Mouse (Mus musculus): Measurements from ENCODE around the gene Dhx30.
A peak's percentile ranks its signal among the peaks of the same experiment; 100 is the strongest.
"Not testable (repeated sequence)": the region's sequence is repeated elsewhere in the genome, so short reads cannot be mapped to it uniquely, and the experiment has no call there.

The Dhx30 gene

DNA sequence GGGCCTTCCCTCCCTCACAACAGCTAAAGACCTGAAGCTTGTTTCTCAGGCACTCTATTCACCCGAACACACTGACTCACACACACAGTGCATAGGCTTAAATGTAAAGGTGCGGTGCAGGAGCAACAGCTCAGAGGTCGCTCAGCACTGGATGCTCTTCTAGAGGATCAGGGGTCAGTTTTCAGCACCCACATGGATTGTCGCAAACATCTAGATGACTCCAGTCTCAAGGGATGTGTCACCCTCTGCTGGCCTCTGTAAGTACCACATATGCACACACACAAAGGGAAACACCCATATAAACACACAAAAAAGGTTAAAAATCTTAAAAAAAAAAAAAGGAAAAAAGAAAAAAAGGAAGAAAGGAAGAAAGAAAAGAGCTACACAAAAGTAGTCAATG lies 22.9 kb downstream of the Dhx30 start:
- no peak for DNase-seq (ENCODE audit: low spot score in 2 of 2)

DNA sequence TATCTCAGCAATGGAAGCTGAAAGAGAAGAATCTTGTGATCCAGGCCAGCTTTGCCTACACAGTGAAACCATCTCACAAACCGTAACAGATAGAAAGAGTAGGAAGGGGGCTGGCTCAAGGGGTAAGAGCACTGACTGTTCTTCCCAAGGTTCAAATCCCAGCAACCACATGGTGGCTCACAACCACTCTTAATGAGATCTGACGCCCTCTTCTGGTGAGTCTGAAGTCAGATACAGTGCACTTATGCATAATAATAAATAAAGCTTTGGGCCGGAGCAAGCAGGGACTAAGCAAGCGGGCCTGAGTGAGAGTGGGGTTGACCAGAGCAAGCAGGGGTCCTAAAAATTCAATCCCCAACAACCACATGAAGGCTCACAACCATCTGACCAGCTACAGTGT lies 24.3 kb downstream of the Dhx30 start:
- no peak for DNase-seq (ENCODE audit: low spot score in 2 of 2)

DNA sequence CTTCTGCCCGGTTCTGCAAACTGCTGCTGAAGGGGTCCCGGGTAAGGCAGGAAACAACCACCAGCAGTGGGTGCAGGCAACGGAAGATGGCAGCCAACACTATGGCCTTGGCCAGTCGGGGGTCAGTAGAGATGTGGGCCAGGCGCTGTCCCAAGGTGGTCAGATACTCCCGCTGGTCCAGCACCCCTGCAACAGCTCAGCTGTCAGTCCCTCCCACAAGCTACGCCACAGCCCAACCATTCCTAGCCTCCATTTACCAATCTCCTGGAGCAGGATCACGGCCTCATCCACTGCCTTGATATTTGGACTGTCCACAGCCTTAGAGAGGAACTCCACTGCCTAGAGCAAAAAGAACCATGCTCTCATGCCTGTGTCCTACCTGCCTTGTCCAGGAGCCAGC lies 31.9 kb downstream of the Dhx30 start:
- DNase-seq (ENCODE audit: low spot score in 2 of 2): no peak

DNA sequence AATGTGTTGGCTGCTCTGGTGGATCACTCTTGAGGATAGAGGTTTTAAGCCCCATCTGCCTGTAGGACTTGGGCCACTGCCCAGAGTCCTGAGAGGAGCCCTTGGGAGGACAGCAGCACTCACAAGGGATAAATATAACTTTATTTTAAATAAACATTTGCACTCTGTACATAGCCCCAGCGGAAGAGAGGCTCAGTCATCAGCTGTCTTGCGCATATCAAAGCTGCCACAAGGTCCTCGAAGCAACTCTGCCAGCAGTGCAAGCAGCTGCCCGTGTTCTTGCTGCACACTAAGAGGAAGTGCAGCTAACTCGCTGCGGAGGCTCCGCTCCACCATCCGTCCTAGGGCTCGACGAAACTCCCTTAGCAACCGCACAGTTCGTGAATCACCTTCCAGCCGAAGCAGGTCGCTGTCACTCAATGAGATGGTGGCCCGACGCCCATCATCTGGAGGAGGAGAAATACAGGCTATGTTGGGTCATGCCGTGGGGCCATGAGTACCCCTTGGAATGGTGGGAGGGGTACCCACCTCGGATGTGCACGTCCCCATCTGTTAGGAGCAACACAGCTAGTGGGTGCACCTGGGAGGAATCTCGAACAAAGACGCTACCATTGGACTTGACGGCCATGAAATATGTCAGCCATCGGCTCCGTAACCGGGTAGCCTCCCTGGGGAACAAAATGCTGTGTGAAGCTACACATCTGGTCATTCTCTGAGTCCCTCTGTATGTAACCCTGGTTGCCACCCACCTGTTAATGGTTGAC lies 33.2 kb downstream of the Dhx30 start:
- DNase-seq (ENCODE audit: low spot score in 2 of 2): no peak

DNA sequence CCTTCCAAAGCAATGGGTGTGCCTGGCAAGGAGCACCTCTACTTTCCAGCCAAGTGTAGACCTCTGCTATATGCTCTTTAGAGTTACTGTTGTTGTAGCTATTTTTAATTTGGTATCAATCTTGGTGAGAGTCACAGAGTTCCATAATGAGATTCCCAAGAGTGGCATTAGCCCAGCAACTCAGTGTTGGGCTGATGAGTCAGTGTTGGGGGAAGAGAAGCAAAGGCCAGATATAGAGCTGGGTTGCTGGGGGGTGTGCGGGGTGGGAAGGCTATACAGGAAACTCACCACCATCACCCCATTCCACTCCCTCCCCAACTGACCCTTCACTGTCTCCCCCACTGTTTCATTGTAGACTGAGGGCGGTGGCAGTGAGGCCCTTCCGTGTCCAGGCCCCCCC lies 36.6 kb downstream of the Dhx30 start:
- DNase-seq (ENCODE audit: low spot score in 2 of 2): no peak

DNA sequence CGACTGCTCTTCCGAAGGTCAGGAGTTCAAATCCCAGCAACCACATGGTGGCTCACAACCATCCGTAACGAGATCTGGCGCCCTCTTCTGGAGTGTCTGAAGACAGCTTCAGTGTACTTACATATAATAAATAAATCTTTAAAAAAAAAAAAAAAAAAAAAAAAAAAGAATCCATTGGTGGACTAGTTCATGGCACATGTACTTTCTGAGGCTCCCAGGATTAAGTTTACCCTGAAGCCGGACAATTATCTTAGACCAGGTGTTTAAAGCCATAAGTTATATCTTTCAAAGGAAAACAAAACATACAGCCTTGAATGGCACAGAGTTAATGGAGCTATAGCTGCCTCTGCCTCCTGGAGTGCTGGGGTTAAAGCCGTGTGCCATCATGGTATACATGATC lies 41.2 kb downstream of the Dhx30 start:
- not testable (repeated sequence) for DNase-seq (ENCODE audit: low spot score in 2 of 2)

DNA sequence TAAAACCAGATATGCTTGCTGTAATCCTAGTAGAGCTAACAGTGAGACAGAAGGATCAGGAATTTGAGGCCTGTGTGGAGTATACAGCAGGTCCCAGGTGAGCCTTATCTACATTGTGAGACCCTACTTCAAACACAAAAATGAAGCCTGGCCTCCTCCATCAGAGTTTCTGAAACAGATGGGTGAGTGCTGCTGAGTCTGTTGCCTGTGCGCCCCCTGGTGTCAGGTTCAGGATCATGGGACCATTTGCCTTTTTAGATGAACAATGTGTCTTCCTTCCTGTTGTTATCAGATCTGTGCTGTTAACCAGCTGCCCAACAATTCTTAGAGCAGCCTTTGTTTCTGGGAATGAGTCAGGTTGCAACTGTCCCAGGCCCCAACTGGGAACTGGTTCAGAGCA lies 45.8 kb downstream of the Dhx30 start:
- peak; percentile 55 to 76 for DNase-seq (ENCODE audit: low spot score in 2 of 2)

DNA sequence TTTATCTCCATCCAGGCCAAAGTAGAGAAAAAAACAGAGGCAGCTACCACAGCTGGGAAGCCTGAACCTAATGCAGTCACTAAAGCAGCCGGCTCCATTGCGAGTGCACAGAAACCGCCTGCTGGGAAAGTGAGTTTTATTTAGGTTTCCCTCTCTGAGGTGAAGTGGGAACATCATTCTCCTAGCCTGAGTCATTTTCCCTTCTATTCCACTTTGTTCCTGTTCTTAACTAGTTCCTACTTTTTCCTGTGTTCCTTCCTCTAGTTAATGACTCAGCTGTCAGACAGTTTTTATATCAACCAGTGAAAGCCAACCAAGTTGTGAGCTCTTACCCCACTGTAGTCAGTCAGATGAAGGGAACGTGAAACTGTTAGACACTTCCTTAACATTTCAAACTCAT lies 46.6 kb downstream of the Dhx30 start:
- DNase-seq (ENCODE audit: low spot score in 2 of 2): no peak

DNA sequence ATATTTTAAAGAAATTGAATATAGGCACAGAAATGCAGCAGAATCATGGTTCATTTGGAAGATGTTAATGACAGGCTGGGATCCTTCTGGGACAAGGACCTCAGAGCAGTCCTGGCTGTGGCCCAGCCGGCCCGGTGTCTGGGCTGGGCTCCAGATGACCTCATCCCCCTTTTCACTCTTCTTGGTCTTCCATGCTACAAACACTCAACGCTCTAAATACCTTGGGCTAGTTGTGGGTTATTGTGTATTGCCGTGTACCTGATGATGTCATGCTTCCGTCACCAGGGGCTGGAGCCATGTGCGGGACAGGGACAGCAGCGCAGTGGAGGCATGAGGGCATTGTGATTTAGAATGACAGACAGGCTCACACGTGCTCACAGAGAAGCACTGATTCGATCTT lies 47.3 kb downstream of the Dhx30 start:
- DNase-seq (ENCODE audit: low spot score in 2 of 2): no peak

DNA sequence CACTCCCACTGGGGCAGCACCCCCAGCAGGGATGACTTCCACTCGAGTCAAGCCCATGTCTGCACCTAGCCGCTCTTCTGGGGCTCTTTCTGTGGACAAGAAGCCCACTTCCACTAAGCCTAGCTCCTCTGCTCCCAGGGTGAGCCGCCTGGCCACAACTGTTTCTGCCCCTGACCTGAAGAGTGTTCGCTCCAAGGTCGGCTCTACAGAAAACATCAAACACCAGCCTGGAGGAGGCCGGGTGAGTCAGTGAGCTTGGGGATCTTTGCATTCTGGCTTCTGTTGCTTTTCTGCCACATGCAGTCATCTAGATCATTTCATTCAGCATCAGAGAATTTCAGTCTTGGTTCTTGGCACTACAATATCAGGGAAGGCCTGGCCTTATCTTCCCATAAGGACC lies 48.9 kb downstream of the Dhx30 start:
- no peak for DNase-seq (ENCODE audit: low spot score in 2 of 2)

DNA sequence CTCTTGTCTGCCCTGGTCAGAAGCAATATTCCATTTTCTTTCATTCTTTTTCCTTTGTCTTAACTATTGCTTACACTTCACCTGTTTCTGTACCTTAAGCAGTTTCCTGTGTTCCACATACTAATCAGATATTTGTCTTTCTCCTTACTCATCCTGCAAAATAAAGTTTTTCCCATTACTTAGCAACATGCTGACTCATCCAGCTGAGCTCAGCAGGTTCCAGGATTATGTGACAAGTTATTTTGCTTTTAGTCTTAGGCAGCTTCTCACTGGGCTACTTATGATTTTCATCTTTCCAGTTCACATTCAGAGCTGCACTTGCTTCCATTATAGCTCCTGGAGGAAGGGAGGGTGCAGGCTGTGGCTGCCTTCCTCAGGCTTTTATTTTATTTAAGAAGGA lies 53.0 kb downstream of the Dhx30 start:
- no peak for DNase-seq (ENCODE audit: low spot score in 2 of 2)

DNA sequence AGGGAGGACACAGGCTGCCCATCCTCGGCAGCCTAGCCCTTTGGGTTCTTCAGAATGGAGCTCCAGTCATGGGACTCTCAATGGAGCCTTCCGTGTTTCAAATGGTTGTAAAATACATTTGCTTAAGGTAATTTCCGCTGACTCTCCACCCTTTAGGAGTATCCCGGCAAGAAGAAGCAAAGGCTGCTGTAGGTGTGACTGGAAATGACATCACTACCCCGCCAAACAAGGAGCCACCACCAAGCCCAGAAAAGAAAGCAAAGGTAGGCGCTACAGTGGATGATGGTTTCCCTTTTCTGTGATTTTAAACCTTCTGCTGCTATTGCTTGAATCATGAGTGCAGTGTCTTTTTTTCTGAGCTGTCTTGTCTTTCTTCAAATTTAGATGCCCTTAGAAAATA lies 54.8 kb downstream of the Dhx30 start:
- no peak for DNase-seq (ENCODE audit: low spot score in 2 of 2)

DNA sequence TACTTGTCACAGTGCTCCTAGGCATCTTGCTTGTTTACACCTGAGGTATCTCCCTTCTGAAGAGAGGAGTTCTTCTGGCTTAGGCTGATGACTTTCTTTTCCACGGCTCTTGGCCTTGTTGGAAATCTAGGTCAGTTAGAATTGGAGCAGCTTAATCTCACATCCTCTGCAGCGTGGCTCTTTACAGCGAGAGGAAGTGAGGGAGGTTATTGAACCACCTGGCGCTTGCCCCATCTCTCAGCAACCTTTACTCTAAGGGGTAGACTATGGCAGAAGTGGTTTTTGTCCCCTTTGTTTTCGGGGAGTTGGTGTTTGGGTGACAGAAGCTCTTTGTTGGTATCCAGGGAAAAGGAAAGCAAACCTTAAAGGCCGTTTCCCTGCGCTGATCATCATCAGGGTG lies 55.2 kb downstream of the Dhx30 start:
- no peak for DNase-seq (ENCODE audit: low spot score in 2 of 2)

DNA sequence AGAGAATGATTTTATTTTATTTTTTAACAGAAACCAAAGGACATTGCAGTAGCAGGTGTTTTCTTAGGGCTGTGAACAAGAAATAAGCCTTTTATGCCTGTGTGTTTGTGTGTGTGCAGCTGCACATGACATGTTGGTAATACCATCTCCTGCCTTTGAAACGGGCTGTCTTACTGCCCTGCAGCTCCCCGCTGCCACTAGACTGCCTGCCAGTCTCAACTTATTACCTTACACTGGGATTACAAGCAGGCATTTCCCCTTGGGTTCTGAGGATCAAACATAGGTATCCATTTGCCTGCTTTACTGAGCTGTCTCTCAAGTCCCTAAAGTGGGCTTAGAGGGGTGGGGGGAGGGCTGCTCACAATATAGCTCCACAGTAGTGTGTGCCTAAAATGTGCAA lies 56.9 kb downstream of the Dhx30 start:
- no peak for DNase-seq (ENCODE audit: low spot score in 2 of 2)

DNA sequence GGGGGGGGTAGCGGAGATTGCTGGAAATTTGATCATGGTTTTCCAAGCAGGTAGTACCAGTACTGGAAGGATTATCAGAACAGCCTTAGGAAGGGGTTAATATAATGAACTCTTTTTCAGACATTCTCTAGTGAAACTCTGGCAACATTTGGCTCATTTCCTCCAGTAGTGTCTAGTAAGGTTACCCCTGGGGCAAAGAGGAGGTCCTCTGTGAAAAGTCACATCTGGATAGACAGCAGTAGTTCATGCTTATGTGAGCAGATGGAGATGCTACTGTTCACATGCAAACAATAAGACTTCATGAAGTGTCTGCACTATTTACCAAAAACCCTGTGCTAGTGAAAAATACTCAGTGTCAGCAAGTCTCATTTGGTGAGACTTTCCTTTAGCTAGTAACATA lies 60.4 kb downstream of the Dhx30 start:
- DNase-seq (ENCODE audit: low spot score in 2 of 2): no peak

DNA sequence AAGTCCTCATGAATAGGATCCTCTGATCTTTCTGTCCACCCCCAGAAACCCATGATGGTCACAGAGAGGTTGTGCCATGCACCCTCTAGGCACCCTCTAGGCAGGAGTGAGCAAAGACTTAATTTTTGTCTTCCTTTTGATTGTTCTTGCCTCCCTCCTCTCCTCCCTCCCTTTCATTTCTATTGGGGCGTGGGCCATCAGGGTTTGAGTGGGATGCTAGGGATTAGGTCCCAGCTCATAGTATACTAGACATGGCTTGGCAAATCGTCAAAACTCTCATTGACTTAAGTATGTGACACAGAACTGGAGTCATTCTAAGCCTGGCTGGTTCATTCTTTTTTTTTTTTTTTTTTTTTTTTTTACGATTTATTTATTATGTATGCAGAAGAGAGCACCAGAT lies 62.8 kb downstream of the Dhx30 start:
- no peak for DNase-seq (ENCODE audit: low spot score in 2 of 2)

DNA sequence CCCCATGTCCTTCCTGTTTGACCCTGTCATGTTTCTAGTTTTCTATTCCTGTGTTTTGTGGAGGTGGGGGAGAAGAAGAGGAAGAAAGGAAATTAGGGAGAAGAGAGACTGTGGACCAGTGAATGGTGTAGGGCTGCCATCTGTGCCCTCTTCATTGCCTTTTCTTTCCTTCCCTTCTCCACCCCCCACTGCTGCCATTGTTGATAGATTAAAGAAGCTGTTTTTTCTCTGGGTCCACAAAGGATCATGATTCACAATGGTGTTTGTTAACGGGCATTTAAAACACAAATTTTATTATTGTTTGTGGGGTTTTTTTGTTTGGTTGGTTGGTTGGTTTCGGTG lies 63.6 kb downstream of the Dhx30 start:
- DNase-seq (ENCODE audit: low spot score in 2 of 2): no peak

DNA sequence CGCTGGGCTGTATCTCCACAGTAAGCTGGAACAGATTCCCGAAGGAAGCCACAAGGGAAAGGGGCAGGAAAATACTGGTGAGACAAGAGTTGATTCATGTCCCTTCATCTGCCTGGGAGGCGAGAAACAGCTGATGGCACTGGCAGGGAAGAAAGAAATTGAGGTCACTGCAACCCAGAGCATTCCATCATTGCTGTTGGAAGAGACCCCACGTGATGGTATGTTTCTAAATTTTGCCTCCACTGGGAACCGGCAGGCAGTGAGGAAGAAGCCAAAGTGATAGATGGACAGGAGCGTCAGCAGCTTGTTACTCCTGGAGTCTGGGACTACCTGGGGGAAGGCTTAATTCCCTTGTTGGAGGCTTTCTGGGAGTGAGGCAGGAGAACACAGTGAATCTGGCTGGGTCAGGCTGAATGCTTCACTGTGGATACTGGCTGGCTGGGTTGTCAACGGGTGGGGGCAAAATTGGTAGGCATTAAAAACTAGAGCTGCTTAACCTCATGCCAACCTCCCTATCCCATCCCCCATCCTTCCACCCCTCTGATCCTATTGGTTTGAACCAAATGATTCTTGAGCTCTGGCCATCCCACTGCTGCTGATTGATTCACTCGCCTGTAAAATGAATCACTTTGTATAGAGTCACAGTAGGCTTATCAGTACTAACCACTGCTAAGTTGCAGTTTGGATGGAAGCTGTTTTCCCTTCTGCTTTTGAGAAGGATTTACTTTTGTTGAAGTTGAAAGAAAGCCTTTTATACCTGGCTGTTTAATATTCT lies 64.1 kb downstream of the Dhx30 start:
- DNase-seq (ENCODE audit: low spot score in 2 of 2): no peak

DNA sequence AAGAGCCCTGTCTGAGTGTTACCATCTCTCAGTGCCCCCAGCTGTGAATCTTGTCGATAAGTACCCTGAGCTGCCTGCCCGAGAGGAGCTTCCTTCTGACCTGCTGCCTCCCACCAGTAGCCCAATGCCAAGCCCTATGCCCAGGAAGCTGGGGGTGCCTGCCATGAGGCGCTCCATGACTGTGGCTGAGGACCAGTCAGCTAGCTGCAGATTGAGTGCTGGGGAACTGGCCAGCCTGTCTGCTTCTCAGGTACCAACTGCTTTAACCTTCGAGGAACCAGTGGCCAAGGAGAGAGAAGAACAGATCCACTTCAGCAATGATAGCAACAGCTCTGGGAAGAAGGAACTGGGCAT lies 64.7 kb downstream of the Dhx30 start:
- DNase-seq (ENCODE audit: low spot score in 2 of 2): no peak

DNA sequence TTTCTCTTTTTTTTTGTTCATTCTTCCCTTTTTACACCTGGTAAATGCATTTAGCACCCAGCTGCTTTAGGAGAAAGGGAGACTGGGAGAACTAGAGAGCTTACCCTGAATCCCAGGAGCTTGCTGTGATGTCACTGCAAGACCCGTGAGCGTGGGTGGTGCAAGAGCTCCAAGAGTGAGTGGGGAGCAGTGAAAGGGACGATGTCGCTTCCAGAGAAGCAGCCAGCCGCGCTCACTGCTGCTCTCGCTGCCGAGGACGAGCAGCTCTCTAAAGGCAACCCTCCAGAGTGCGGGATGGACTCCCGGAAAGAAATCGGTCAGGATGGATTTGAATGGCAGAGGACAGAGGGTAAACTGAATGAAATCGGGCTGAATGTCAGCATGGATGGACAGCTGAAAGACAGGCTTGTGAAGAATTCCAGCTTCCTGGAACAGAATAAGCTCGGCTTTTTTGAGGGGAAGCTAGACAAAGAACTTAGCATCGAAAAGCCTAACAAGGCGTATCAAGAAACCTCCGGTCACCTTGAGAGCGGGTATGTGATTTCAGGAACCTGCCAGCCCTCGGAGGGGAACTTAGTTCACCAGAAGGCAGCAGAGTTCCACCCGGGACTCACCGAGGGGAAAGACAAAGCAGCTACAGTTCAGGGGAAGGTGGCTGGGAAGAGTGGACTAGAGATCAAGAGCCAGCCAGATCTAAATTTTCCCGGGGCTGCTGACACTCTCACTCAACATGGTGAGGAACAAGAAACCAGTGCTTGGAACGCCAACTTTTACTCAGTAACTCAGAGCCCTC lies 65.6 kb downstream of the Dhx30 start:
- no peak for DNase-seq (ENCODE audit: low spot score in 2 of 2)

DNA sequence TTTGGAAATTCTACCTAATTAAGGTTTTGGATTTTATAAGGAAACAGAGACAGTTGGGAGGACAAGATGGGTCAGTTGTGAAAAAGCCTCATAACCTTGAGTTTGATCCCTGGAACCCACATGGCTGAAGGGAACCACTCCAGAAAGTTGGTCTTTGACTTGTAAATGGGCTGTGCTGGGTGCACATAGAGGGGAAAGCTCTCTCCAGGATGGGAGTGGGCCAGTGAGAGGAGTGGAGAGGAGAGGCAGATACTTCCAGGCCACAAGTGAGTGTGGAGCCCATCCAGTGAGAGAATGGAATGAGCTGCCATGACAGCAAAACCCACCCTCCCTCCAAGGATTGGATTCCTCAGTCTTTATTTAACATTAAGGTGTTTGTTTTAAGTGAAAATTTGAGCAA lies 66.4 kb downstream of the Dhx30 start:
- DNase-seq (ENCODE audit: low spot score in 2 of 2): no peak

DNA sequence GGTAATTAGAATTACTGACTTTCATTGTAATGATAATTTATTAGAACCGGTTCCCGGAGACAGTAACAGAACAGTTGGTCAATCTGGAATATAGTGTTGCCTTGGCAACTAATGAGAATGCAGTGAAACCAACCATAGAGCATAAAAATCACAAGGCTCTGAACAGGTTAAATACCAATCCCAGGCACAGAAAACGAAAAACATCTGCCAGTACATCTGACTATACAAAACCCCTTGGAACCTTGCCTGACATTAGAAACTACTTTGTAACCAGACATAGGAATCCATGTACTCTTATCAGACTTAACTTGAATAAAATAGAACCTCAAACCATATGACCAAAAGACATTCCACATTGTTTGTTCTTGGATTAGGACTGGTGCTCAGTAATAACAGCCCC lies 69.8 kb downstream of the Dhx30 start:
- DNase-seq (ENCODE audit: low spot score in 2 of 2): no peak

DNA sequence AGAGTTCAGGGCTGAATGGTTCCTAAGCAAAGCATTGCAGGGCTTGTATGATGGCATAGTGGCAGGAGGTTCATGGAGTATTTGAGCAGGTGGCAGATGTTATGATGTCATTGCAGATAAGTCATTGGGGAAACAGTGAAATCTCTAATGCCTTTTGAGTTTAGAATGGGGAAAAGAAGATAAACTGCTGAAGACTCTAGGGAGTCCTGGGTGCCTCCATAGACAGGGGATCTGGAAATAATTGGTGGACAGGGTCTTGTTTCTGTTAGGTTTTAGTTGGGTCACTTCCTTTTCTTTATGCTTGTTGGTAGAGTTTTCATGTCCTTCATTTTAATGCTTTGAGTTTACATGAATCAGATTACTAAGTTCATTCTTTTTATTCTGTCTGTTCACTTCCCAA lies 70.4 kb downstream of the Dhx30 start:
- DNase-seq (ENCODE audit: low spot score in 2 of 2): no peak
